Mouse (Mus musculus): ENCODE data around the gene Slc5a5.

- TF ChIP-seq USF1 (IDR thresholded peaks at IDR 0.05; ENCODE audit: low read depth) (no peak), POLR2A (IDR thresholded peaks at IDR 0.05; ENCODE audit: insufficient read length, low read depth) (no peak), CEBPB (IDR thresholded peaks at IDR 0.05; ENCODE audit: insufficient read depth, poor library complexity, severe bottlenecking) (no peak)
Measured at GRCm38 (mm10) chr8:70833018-70833482, 59.5 kb downstream of the Slc5a5 start.
